Mouse (Mus musculus): ENCODE data around the gene Rnf130. TPM values are rescaled to one million over a fixed set of nuclear protein-coding genes. Genes with fewer than 3 reads are reported as not detected.

The Rnf130 gene
- polyA plus RNA-seq, 1 experiment from 2014 or later: 101 TPM

DNA sequence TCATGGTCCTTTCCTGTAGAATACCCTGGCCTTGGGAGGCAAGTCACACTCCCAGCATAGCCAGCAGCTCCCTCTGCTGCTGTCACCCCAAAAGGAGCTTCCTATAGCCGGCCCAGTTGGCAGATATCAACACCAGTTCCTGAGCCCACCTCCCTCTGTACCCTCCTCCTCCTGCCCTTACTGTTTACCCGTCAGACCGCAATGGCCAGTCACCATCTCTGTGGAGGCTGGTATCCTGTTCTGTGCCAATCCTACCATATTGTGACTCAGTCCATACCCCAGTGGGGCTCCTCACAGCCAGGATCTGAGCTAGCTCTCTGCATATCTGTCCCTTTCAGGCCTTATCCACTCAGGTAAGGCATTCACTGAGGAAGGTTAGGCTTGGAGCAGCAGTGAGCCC, 120.4 kb downstream of the Rnf130 start:
- no peak overlapping the region for H3K27ac ChIP-seq
- H3K27me3 ChIP-seq: no peaks in the 10 kb centered on the region
- ATAC-seq (ENCODE audit: insufficient number of reproducible peaks, insufficient read depth, low FRiP score, low TSS enrichment, low read depth): no peak
- no peak overlapping the region for H3K9ac ChIP-seq (replicated peaks)
- no peaks in the 10 kb centered on the region for H3K9me3 ChIP-seq
- peaks cover 96% of the 10 kb centered on the region for H3K36me3 ChIP-seq
- WGBS: 94% methylated on average over 3 of the region's 3 CpGs
- no peaks in the 10 kb centered on the region for H3K4me1 ChIP-seq (replicated peaks)
- H3K4me2 ChIP-seq: no peak overlapping the region
- no peak overlapping the region for H3K4me3 ChIP-seq (replicated peaks)

GRCm38 (mm10) chr11:50146121-50146520, 121.0 kb downstream of the Rnf130 start:
- Histone ChIP-seq H3K4me2 (no peak overlapping the region), H3K27ac (no peak overlapping the region), H3K27me3 (no peaks in the 10 kb centered on the region), H3K4me1 (replicated peaks) (no peaks in the 10 kb centered on the region), H3K4me3 (replicated peaks) (no peak overlapping the region), H3K9ac (replicated peaks) (no peak overlapping the region), H3K9me3 (no peaks in the 10 kb centered on the region), H3K36me3 (peaks cover 96% of the 10 kb centered on the region)
- no peak for ATAC-seq (ENCODE audit: insufficient number of reproducible peaks, insufficient read depth, low FRiP score, low TSS enrichment, low read depth)
- 93% methylated on average over 13 of the region's 13 CpGs for WGBS

DNA sequence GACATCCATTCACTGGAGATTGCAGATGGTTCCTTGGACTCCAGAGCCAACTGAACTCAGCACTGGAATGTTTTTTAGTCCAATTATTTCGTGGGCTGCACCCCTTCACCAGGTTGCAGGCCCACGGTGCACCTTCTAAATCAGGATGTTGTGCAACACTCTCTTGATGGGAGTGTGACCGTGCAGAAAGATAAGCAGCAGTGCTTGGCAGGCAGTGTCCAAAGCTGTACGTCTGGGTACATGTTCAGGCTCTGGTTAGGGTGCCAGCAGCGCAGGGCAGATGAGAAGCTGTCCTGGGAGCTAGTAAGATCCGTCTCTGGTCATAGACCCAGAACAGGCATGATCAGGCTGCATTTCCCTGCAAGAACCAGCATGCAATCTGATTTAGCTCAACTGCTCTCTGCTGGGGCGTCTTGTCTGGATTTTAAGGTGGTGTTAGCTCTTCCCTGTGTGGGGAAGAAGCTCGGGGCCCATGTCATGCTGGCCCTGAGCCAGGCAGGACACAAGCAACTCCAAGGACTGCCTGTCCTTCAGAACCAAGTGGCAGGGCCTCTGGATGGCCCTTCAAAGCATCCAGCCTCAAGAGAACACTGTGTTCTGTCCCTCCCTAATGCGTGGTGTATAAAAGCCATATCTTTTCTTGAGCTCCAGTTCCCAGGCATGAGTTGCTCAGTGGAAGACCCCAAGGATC, 122.3 kb downstream of the Rnf130 start:
- no peaks in the 10 kb centered on the region for H3K4me1 ChIP-seq (replicated peaks)
- no peak overlapping the region for H3K4me2 ChIP-seq
- H3K27me3 ChIP-seq: no peaks in the 10 kb centered on the region
- no peak overlapping the region for H3K4me3 ChIP-seq (replicated peaks)
- no peaks in the 10 kb centered on the region for H3K9me3 ChIP-seq
- no peak for ATAC-seq (ENCODE audit: insufficient number of reproducible peaks, insufficient read depth, low FRiP score, low TSS enrichment, low read depth)
- WGBS: 89% methylated on average over 9 of the region's 9 CpGs
- H3K36me3 ChIP-seq: peaks cover 96% of the 10 kb centered on the region
- no peak overlapping the region for H3K27ac ChIP-seq
- H3K9ac ChIP-seq (replicated peaks): no peak overlapping the region

DNA sequence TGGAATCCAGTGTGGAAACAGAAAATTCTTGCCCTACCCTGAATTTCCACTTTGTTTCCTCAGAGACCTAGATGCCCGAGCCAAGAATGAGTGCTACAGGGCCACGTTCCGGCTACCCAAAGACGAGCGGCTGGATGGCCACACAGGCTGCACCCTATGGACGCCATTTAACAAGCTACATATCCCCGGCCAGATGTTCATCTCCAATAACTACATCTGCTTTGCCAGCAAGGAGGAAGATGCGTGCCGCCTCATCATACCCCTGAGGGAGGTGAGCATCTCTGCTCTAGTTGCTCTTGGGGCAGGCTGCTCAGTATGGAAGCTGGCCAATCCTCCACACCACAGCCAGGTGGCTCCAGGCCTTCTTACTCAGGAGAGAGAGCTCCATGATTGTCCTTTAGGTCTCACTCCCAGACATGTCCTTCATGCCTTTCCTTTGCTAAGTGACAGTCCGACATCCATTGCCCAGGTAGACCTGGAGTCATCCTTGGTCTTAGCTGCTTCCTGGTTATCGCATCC, 122.9 kb downstream of the Rnf130 start:
- H3K27ac ChIP-seq: no peak overlapping the region
- H3K36me3 ChIP-seq: peaks cover 96% of the 10 kb centered on the region
- no peak overlapping the region for H3K9ac ChIP-seq (replicated peaks)
- 95% methylated on average over 11 of the region's 11 CpGs for WGBS
- no peak overlapping the region for H3K4me3 ChIP-seq (replicated peaks)
- no peak for ATAC-seq (ENCODE audit: insufficient number of reproducible peaks, insufficient read depth, low FRiP score, low TSS enrichment, low read depth)
- no peaks in the 10 kb centered on the region for H3K27me3 ChIP-seq
- no peaks in the 10 kb centered on the region for H3K9me3 ChIP-seq
- H3K4me1 ChIP-seq (replicated peaks): no peaks in the 10 kb centered on the region
- H3K4me2 ChIP-seq: no peak overlapping the region

- no peak overlapping the region for H3K4me2 ChIP-seq
- no peak for ATAC-seq (ENCODE audit: insufficient number of reproducible peaks, insufficient read depth, low FRiP score, low TSS enrichment, low read depth)
- H3K4me1 ChIP-seq (replicated peaks): no peaks in the 10 kb centered on the region
- H3K4me3 ChIP-seq (replicated peaks): no peak overlapping the region
- peaks cover 96% of the 10 kb centered on the region for H3K36me3 ChIP-seq
- no peaks in the 10 kb centered on the region for H3K27me3 ChIP-seq
- H3K27ac ChIP-seq: no peak overlapping the region
- no peaks in the 10 kb centered on the region for H3K9me3 ChIP-seq
- H3K9ac ChIP-seq (replicated peaks): no peak overlapping the region
- 87% methylated on average over 7 of the region's 7 CpGs for WGBS
Observed at GRCm38 (mm10) chr11:50149200-50149599, 124.1 kb downstream of the Rnf130 start.

DNA sequence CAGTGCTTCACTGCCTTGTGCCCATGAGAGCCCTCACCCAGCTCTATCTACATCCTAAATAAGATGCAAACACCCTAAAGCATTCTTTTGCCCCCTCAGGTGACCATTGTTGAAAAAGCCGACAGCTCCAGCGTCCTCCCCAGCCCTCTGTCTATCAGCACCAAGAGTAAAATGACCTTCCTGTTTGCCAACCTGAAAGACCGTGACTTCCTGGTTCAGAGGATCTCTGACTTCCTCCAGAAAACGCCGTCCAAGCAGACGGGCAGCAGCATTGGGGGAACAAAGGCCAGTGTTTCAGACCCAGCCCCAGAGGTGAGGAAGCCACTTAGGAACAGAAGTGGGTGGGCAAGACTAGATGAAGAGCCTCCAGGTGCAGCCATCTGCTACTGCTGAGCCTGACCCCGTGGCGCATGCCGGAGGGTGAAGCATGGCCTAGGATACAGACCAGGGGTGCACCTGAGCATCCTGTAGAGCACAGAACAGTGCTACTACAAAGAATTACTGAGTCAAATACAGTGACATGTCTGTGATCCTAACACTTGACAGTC, 124.5 kb downstream of the Rnf130 start:
- Histone ChIP-seq H3K36me3 (peaks cover 98% of the 10 kb centered on the region), H3K4me3 (replicated peaks) (no peak overlapping the region), H3K27me3 (no peaks in the 10 kb centered on the region), H3K9ac (replicated peaks) (no peak overlapping the region), H3K4me1 (replicated peaks) (no peaks in the 10 kb centered on the region), H3K9me3 (no peaks in the 10 kb centered on the region), H3K4me2 (no peak overlapping the region), H3K27ac (no peak overlapping the region)
- WGBS: 94% methylated on average over 9 of the region's 9 CpGs
- ATAC-seq (ENCODE audit: insufficient number of reproducible peaks, insufficient read depth, low FRiP score, low TSS enrichment, low read depth): no peak

GRCm38 (mm10) chr11:50151374-50151773, 126.2 kb downstream of the Rnf130 start:
- H3K4me3 ChIP-seq (replicated peaks): no peak overlapping the region
- H3K9ac ChIP-seq (replicated peaks): no peak overlapping the region
- 84% methylated on average over 3 of the region's 3 CpGs for WGBS
- H3K27ac ChIP-seq: no peak overlapping the region
- no peak for ATAC-seq (ENCODE audit: insufficient number of reproducible peaks, insufficient read depth, low FRiP score, low TSS enrichment, low read depth)
- no peaks in the 10 kb centered on the region for H3K27me3 ChIP-seq
- H3K4me1 ChIP-seq (replicated peaks): no peaks in the 10 kb centered on the region
- H3K36me3 ChIP-seq: peaks cover 98% of the 10 kb centered on the region
- H3K9me3 ChIP-seq: no peaks in the 10 kb centered on the region
- no peak overlapping the region for H3K4me2 ChIP-seq

DNA sequence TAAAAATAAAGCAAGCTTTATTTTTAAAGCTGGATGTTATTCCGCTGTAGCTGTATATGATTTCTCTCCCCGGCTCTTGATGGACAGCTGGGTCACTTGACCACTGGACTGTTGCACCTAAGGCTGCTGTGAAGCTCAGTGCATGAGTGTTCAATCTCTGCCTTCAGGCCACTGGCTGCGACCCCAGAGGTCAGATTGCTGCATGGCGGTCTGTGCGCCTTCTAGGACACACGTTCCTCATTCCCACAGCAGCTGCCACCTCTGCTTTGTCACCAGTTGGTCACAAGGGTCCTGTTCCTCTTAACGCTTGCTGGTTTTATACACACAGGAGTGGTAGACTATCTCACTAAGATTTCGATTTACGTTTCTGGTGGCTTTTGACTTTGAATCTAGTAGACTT, 129.0 kb downstream of the Rnf130 start:
- no peak overlapping the region for H3K4me3 ChIP-seq (replicated peaks)
- no peaks in the 10 kb centered on the region for H3K4me1 ChIP-seq (replicated peaks)
- 70% methylated on average over 9 of the region's 9 CpGs for WGBS
- no peaks in the 10 kb centered on the region for H3K9me3 ChIP-seq
- H3K36me3 ChIP-seq: peaks cover 100% of the 10 kb centered on the region
- H3K4me2 ChIP-seq: no peak overlapping the region
- no peak for ATAC-seq (ENCODE audit: insufficient number of reproducible peaks, insufficient read depth, low FRiP score, low TSS enrichment, low read depth)
- no peak overlapping the region for H3K9ac ChIP-seq (replicated peaks)
- no peaks in the 10 kb centered on the region for H3K27me3 ChIP-seq
- H3K27ac ChIP-seq: no peak overlapping the region

MicroRNAs encoded within 50 kb of the gene (microRNA counts, 519-probe panel; counts per million panel counts)
- microRNA mmu-miR-340-3p (3,062 counts per million, percentile 16 among the panel's probes with 10 or more counts), microRNA mmu-miR-340-5p (6,259 counts per million, percentile 74 among the panel's probes with 10 or more counts)

Small RNA genes within 50 kb of the gene (microRNA-seq; reads per million reads assigned to microRNA genes)
- gene Mir340: 524 reads per million, percentile 70 among the genes with 10 or more reads in this experiment

Other genes starting within 250 kb of the Rnf130 start
- 37.0 and 37.5 TPM in 2 replicates for gene Gfpt2, start 231.2 kb upstream of the Rnf130 start, polyA plus RNA-seq (2016; fragmentation: Nextera tagmentation; extraction: Ambion mirVana)
- 38.6 and 44.5 TPM in 2 replicates for gene Mapk9, start 178.6 kb upstream of the Rnf130 start, polyA plus RNA-seq (2016; fragmentation: Nextera tagmentation; extraction: Ambion mirVana)
- gene Rasgef1c, start 123.5 kb upstream of the Rnf130 start, polyA plus RNA-seq (2016; fragmentation: Nextera tagmentation; extraction: Ambion mirVana): 0.10 and 0.11 TPM in 2 replicates
- gene Tbc1d9b, start 106.0 kb downstream of the Rnf130 start, polyA plus RNA-seq (2016; fragmentation: Nextera tagmentation; extraction: Ambion mirVana): 45.6 and 48.6 TPM in 2 replicates
- 22.8 and 23.8 TPM in 2 replicates for gene Mrnip, start 149.1 kb downstream of the Rnf130 start, polyA plus RNA-seq (2016; fragmentation: Nextera tagmentation; extraction: Ambion mirVana)
- 165 and 167 TPM in 2 replicates for gene Sqstm1, start 185.5 kb downstream of the Rnf130 start, polyA plus RNA-seq (2016; fragmentation: Nextera tagmentation; extraction: Ambion mirVana)
- 31.2 and 35.2 TPM in 2 replicates for gene Mgat4b, start 185.5 kb downstream of the Rnf130 start, polyA plus RNA-seq (2016; fragmentation: Nextera tagmentation; extraction: Ambion mirVana)
- gene Ltc4s, start 213.3 kb downstream of the Rnf130 start, polyA plus RNA-seq (2016; fragmentation: Nextera tagmentation; extraction: Ambion mirVana): 0.47 and 1.0 TPM in 2 replicates